Mouse (Mus musculus) megakaryocyte-erythroid progenitor cell, adult 5-6 weeks (primary cell): ENCODE measurements around the gene Cpne6. TPM values are rescaled to one million over a fixed set of nuclear protein-coding genes. Genes with fewer than 3 reads are reported as not detected.

Source experiments
- ATAC-seq: replicated peaks from 2 replicates; pipeline ENCODE4 v1.8.0; 2016; ENCODE audit warnings: mild to moderate bottlenecking, inconsistent platforms; ENCODE audit not compliant: severe bottlenecking, poor library complexity, low FRiP score, low TSS enrichment
- total RNA-seq, 2 experiments: library from RNA; stranded (forward) in 1 of 2; stranded (reverse) in 1 of 2; fragments of 200-1000, 215-1000 nt in 1 of 2; fragments of >200 nt in 1 of 2; fragmentation: Nextera tagmentation in 1 of 2; gene quantifications; 2 replicates each; pipeline ENCODE4 v1.2.3; 2014 to 2017

Cpne6 gene
- total RNA-seq, 2 experiments from 2014 or later, result not detected

GRCm38 (mm10) chr14:55495509-55496240, 14.6 kb upstream of the Cpne6 start:
- ATAC-seq, result no peak

GRCm38 (mm10) chr14:55496761-55497448, 13.3 kb upstream of the Cpne6 start:
- ATAC-seq, result no peak

- ATAC-seq, result peak; percentile 69
These were observed 12.8 kb upstream of the Cpne6 start for GRCm38 (mm10) chr14:55497449-55497821.

DNA sequence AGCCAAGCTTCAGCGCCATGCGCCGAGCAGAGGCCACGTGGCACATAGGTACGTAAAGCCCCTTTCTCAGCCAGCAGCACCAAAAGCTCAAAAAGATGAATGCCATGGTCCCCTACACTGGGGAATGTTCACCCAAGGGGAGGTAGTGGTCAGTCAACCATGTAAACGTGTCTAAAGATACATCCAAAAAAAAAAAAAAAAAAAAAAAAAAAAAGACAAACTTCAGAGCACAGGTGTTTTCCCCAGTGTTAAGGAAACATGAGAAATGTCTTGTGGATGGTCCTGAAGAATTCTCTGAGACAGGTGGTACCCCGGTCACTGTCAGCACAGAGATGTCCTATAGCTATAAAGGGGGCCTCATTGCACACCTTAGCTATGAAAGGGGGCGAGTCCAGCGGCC, 4.6 kb upstream of the Cpne6 start:
- no peak for ATAC-seq

GRCm38 (mm10) chr14:55507801-55508200, 2.4 kb upstream of the Cpne6 start:
- no peak for ATAC-seq

GRCm38 (mm10) chr14:55509540-55509939, 705 bp upstream of the Cpne6 start:
- ATAC-seq, result no peak

- no peak for ATAC-seq
These were observed 792 bp downstream of the Cpne6 start for GRCm38 (mm10) chr14:55511037-55511436.

- ATAC-seq, result no peak
These were observed 3.7 kb downstream of the Cpne6 start for GRCm38 (mm10) chr14:55513927-55514326.

DNA sequence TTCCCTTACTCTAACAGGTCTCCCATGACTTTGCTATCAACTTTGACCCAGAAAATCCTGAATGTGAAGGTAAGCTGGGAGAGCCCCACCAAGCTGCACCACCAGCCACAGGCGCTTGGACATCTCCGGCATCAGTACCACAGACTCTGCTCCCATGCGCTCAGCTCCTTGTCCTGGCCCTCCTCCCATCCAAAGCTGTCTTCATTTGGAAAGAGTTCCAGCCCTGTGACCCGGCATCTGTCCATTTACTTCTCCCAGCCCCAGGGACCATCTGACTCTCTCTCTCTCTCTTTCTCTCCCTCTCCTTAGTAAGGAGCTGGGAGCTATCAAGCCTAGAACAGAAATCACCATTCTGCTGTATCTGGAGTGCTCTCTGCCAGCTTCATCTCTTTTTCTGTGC, 5.6 kb downstream of the Cpne6 start:
- ATAC-seq, result no peak

GRCm38 (mm10) chr14:55518897-55519296, 8.7 kb downstream of the Cpne6 start:
- ATAC-seq, result no peak

- ATAC-seq, result no peak
These were observed 9.4 kb downstream of the Cpne6 start for GRCm38 (mm10) chr14:55519604-55520003.

GRCm38 (mm10) chr14:55520451-55521361, 10.5 kb downstream of the Cpne6 start:
- ATAC-seq, result no peak

GRCm38 (mm10) chr14:55524062-55524461, 13.8 kb downstream of the Cpne6 start:
- no peak for ATAC-seq

GRCm38 (mm10) chr14:55524785-55525184, 14.5 kb downstream of the Cpne6 start, which contains the start of gene Nrl:
Gene Nrl, minus strand, starts transcription at chr14:55524981.
- ATAC-seq, result no peak

- no peak for ATAC-seq
These were observed 16.4 kb downstream of the Cpne6 start for GRCm38 (mm10) chr14:55526674-55527073.

GRCm38 (mm10) chr14:55527940-55528339, 17.7 kb downstream of the Cpne6 start:
- no peak for ATAC-seq

DNA sequence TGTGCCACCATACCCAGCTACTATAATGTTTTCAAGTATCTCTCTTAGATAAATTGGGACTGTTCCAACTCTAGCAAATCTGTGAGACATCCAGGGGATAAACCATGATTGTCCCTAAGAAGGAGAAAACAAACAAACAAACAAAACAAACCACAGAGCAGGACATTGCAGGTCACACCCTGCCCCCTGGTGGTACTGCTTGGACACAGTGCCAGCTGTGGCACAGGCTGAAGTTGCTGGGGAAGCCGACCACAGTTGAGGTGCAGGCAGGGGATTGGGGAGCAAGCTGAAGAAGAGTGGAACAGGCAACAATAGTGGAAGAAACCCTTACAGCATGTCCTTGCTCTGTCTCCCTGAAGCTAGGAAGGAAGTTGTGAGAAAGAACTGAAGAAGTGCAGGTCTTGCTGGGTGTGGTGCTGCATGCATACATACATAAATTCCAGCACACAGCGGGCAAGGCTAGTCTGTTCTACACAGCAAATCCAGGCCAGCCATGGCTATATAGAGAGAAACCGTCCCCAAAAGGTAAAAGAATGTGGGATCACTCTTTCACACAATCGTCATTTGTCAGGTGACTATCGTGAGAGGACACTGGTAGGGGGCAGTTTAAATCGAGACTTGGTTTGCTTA, 26.0 kb downstream of the Cpne6 start:
- 0 out of 2 replicates have a peak, but pooled peaks have one; percentile 28 for ATAC-seq

- ATAC-seq, result peak; percentile 89
These were observed 30.0 kb downstream of the Cpne6 start, which contains the start of gene Pck2 for GRCm38 (mm10) chr14:55540067-55540786. Gene Pck2, plus strand, starts transcription at chr14:55540266.

GRCm38 (mm10) chr14:55540787-55541321, 30.6 kb downstream of the Cpne6 start:
- ATAC-seq, result peak; percentile 35
